Mouse (Mus musculus) lung, postnatal 0 days (tissue): Measurements from ENCODE around the gene Rem1.

ENCODE experiments used
- CTCF ChIP-seq: IDR thresholded peaks from 2 replicates; pipeline ENCODE4 v1.5.1; 2016; ENCODE audit warnings: antibody characterized with exemption, mild to moderate bottlenecking
- EP300 ChIP-seq: IDR thresholded peaks from 2 replicates; pipeline ENCODE4 v1.6.1; 2016; ENCODE audit warnings: antibody characterized with exemption, mild to moderate bottlenecking, control low read depth

DNA sequence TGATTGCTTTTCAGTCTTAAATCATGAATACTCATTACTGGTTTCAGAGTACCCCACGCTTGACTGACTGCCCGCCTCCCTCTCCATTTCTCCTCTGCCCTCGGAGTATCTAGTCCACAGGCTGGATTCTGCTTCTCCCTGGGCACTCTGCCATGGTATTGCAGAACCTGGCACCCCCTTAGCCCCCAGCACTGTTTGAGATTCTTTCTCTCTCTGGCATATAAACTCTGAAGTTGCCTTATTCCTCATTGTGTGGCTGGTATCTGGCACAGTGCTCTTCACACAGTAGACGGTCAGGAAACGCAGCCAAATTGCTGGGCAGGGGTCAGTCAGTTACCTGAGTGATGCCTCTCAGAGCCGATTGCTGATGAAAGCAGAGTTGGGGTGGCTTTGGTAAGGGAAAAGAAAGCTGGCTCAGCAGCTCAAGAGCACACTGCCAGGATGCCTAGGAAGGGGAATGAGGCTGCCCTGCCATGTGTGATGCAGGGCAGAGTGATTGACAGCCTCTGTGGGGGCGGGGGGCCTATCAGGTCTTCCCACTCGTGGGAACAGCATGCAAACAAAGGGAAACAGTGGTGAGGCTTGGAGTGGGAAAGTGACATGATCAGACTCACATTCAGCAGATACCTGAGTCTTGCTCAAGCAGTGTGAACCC lies 53.1 kb downstream of the Rem1 start:
- no peak for TF ChIP-seq CTCF
- no peak for TF ChIP-seq EP300
